Mouse (Mus musculus) A20 (cell line): ENCODE data around the gene Aph1a.
"Not testable (repeated sequence)": the region's sequence is repeated elsewhere in the genome, so short reads cannot be mapped to it uniquely, and the experiment has no call there.

Experiments used
- DNase-seq: peaks from one replicate; pipeline ENCODE4 v3.0.0-alpha.2; 2011; ENCODE audit warnings: low read depth, low spot score

Gene Aph1a

GRCm38 (mm10) chr3:95916760-95917159, 23.0 kb downstream of the Aph1a start:
- no peak for DNase-seq

GRCm38 (mm10) chr3:95920532-95920931, 26.8 kb downstream of the Aph1a start:
- DNase-seq: not testable (repeated sequence)

GRCm38 (mm10) chr3:95923429-95923828, 29.7 kb downstream of the Aph1a start:
- DNase-seq: not testable (repeated sequence)

GRCm38 (mm10) chr3:95924185-95924584, 30.4 kb downstream of the Aph1a start:
- no peak for DNase-seq

- DNase-seq: no peak
Observed at GRCm38 (mm10) chr3:95925087-95925486, 31.3 kb downstream of the Aph1a start.

- no peak for DNase-seq
Observed at GRCm38 (mm10) chr3:95928261-95928657, 34.5 kb downstream of the Aph1a start.

- peak; percentile 98 for DNase-seq
Observed at GRCm38 (mm10) chr3:95928658-95929503, 35.1 kb downstream of the Aph1a start, which contains the start of gene Anp32e. Gene Anp32e, plus strand, starts transcription at chr3:95929246.

- no peak for DNase-seq
Observed at GRCm38 (mm10) chr3:95929581-95930470, 36.1 kb downstream of the Aph1a start.

GRCm38 (mm10) chr3:95930471-95930789, 36.7 kb downstream of the Aph1a start:
- peak; percentile 52 for DNase-seq

GRCm38 (mm10) chr3:95931471-95931870, 37.7 kb downstream of the Aph1a start:
- DNase-seq: peak; percentile 40

- DNase-seq: no peak
Observed at GRCm38 (mm10) chr3:95932157-95932556, 38.4 kb downstream of the Aph1a start.

GRCm38 (mm10) chr3:95932566-95932965, 38.8 kb downstream of the Aph1a start:
- DNase-seq: no peak

- DNase-seq: no peak
Observed at GRCm38 (mm10) chr3:95933111-95933750, 39.5 kb downstream of the Aph1a start.

GRCm38 (mm10) chr3:95934448-95934847, 40.7 kb downstream of the Aph1a start:
- no peak for DNase-seq

GRCm38 (mm10) chr3:95938217-95938616, 44.4 kb downstream of the Aph1a start:
- no peak for DNase-seq

GRCm38 (mm10) chr3:95938835-95939234, 45.1 kb downstream of the Aph1a start:
- DNase-seq: peak; percentile 51

- DNase-seq: no peak
Observed at GRCm38 (mm10) chr3:95942749-95943148, 49.0 kb downstream of the Aph1a start.

- no peak for DNase-seq
Observed at GRCm38 (mm10) chr3:95943226-95943625, 49.5 kb downstream of the Aph1a start.

- DNase-seq: no peak
Observed at GRCm38 (mm10) chr3:95944742-95945141, 51.0 kb downstream of the Aph1a start.

- no peak for DNase-seq
Observed at GRCm38 (mm10) chr3:95945731-95946240, 52.0 kb downstream of the Aph1a start.
